Mouse (Mus musculus): ENCODE results near the gene Tlr12. TPM values are rescaled to one million over a fixed set of nuclear protein-coding genes. Genes with fewer than 3 reads are reported as not detected.
A peak's percentile ranks its signal among the peaks of the same experiment; 100 is the strongest.

Gene Tlr12
- polyA plus RNA-seq, 1 experiment: 4.9 TPM

GRCm38 (mm10) chr4:128637250-128637649 is 18.8 kb upstream of the Tlr12 start:
- TF ChIP-seq CTCF (IDR thresholded peaks at IDR 0.05; ENCODE audit: control insufficient read depth, insufficient read depth, low read length) (no peak), POLR2A (IDR thresholded peaks at IDR 0.05; ENCODE audit: borderline replicate concordance, control insufficient read depth, low read depth, low read length) (no peak)
- no peak overlapping the region for H3K27ac ChIP-seq (ENCODE audit: control insufficient read depth, insufficient read depth, low read depth, low read length, poor library complexity)
- H3K4me3 ChIP-seq (replicated peaks; ENCODE audit: control insufficient read depth, low read depth, low read length): no peak overlapping the region
- H3K4me1 ChIP-seq (ENCODE audit: control insufficient read depth, insufficient read depth, low read length): peaks cover 2% of the 10 kb centered on the region; the same call in 1 of the 2 replicates
- whole genome bisulfite sequencing: 3% methylated on average over 11 of the region's 11 CpGs

- H3K4me1 ChIP-seq (ENCODE audit: control insufficient read depth, insufficient read depth, low read length): peaks cover 2% of the 10 kb centered on the region; the same call in 1 of the 2 replicates
- no peak overlapping the region for H3K4me3 ChIP-seq (replicated peaks; ENCODE audit: control insufficient read depth, low read depth, low read length)
- 73% methylated on average over 10 of the region's 10 CpGs for WGBS
- H3K27ac ChIP-seq (ENCODE audit: control insufficient read depth, insufficient read depth, low read depth, low read length, poor library complexity): no peak overlapping the region
- TF ChIP-seq CTCF (IDR thresholded peaks at IDR 0.05; ENCODE audit: control insufficient read depth, insufficient read depth, low read length) (no peak), POLR2A (IDR thresholded peaks at IDR 0.05; ENCODE audit: borderline replicate concordance, control insufficient read depth, low read depth, low read length) (no peak)
These were observed 17.6 kb upstream of the Tlr12 start for GRCm38 (mm10) chr4:128635894-128636585.

GRCm38 (mm10) chr4:128635451-128635850 is 17.0 kb upstream of the Tlr12 start:
- TF ChIP-seq POLR2A (IDR thresholded peaks at IDR 0.05; ENCODE audit: borderline replicate concordance, control insufficient read depth, low read depth, low read length): no peak
- no peak for TF ChIP-seq CTCF (IDR thresholded peaks at IDR 0.05; ENCODE audit: control insufficient read depth, insufficient read depth, low read length)
- Histone ChIP-seq H3K4me1 (ENCODE audit: control insufficient read depth, insufficient read depth, low read length) (peaks cover 2% of the 10 kb centered on the region; the same call in 1 of the 2 replicates), H3K4me3 (replicated peaks; ENCODE audit: control insufficient read depth, low read depth, low read length) (no peak overlapping the region), H3K27ac (ENCODE audit: control insufficient read depth, insufficient read depth, low read depth, low read length, poor library complexity) (no peak overlapping the region)
- 45% methylated on average over 7 of the region's 7 CpGs for WGBS

- WGBS: 66% methylated on average over 8 of the region's 8 CpGs
- TF ChIP-seq CTCF (IDR thresholded peaks at IDR 0.05; ENCODE audit: control insufficient read depth, insufficient read depth, low read length) (no peak), POLR2A (IDR thresholded peaks at IDR 0.05; ENCODE audit: borderline replicate concordance, control insufficient read depth, low read depth, low read length) (no peak)
- Histone ChIP-seq H3K27ac (ENCODE audit: control insufficient read depth, insufficient read depth, low read depth, low read length, poor library complexity) (no peak overlapping the region), H3K4me3 (replicated peaks; ENCODE audit: control insufficient read depth, low read depth, low read length) (no peak overlapping the region), H3K4me1 (ENCODE audit: control insufficient read depth, insufficient read depth, low read length) (peaks cover 2% of the 10 kb centered on the region; the same call in 1 of the 2 replicates)
These were observed 2.7 kb upstream of the Tlr12 start for GRCm38 (mm10) chr4:128621109-128621508.

GRCm38 (mm10) chr4:128620572-128620971 is 2.2 kb upstream of the Tlr12 start:
- Histone ChIP-seq H3K4me3 (replicated peaks; ENCODE audit: control insufficient read depth, low read depth, low read length) (no peak overlapping the region), H3K27ac (ENCODE audit: control insufficient read depth, insufficient read depth, low read depth, low read length, poor library complexity) (no peak overlapping the region), H3K4me1 (ENCODE audit: control insufficient read depth, insufficient read depth, low read length) (peaks cover 2% of the 10 kb centered on the region; the same call in 1 of the 2 replicates)
- TF ChIP-seq POLR2A (IDR thresholded peaks at IDR 0.05; ENCODE audit: borderline replicate concordance, control insufficient read depth, low read depth, low read length) (no peak), CTCF (IDR thresholded peaks at IDR 0.05; ENCODE audit: control insufficient read depth, insufficient read depth, low read length) (no peak)
- WGBS: 81% methylated on average over 6 of the region's 6 CpGs

GRCm38 (mm10) chr4:128618963-128619362 is 544 bp upstream of the Tlr12 start:
- peak overlapping the region; percentile 49 for H3K27ac ChIP-seq (ENCODE audit: control insufficient read depth, insufficient read depth, low read depth, low read length, poor library complexity)
- TF ChIP-seq POLR2A (IDR thresholded peaks at IDR 0.05; ENCODE audit: borderline replicate concordance, control insufficient read depth, low read depth, low read length) (no peak), CTCF (IDR thresholded peaks at IDR 0.05; ENCODE audit: control insufficient read depth, insufficient read depth, low read length) (no peak)
- no peak overlapping the region for H3K4me3 ChIP-seq (replicated peaks; ENCODE audit: control insufficient read depth, low read depth, low read length)
- peaks cover 2% of the 10 kb centered on the region; the same call in 1 of the 2 replicates for H3K4me1 ChIP-seq (ENCODE audit: control insufficient read depth, insufficient read depth, low read length)
- WGBS: 6% methylated on average over 2 of the region's 2 CpGs

- Histone ChIP-seq H3K4me3 (replicated peaks; ENCODE audit: control insufficient read depth, low read depth, low read length) (peak overlapping the region; percentile 16), H3K27ac (ENCODE audit: control insufficient read depth, insufficient read depth, low read depth, low read length, poor library complexity) (no peak overlapping the region), H3K4me1 (ENCODE audit: control insufficient read depth, insufficient read depth, low read length) (peaks cover 2% of the 10 kb centered on the region; the same call in 1 of the 2 replicates)
- 6% methylated on average over 17 of the region's 17 CpGs for whole genome bisulfite sequencing
- no peak for TF ChIP-seq POLR2A (IDR thresholded peaks at IDR 0.05; ENCODE audit: borderline replicate concordance, control insufficient read depth, low read depth, low read length)
These were observed 877 bp downstream of the Tlr12 start for GRCm38 (mm10) chr4:128617363-128618120.

GRCm38 (mm10) chr4:128615761-128616160 is 2.7 kb downstream of the Tlr12 start:
- Histone ChIP-seq H3K4me3 (replicated peaks; ENCODE audit: control insufficient read depth, low read depth, low read length) (peak overlapping the region; percentile 5), H3K4me1 (ENCODE audit: control insufficient read depth, insufficient read depth, low read length) (peaks cover 2% of the 10 kb centered on the region; the same call in 1 of the 2 replicates), H3K27ac (ENCODE audit: control insufficient read depth, insufficient read depth, low read depth, low read length, poor library complexity) (no peak overlapping the region; the same call in 1 of the 2 replicates)
- TF ChIP-seq POLR2A (IDR thresholded peaks at IDR 0.05; ENCODE audit: borderline replicate concordance, control insufficient read depth, low read depth, low read length): no peak
- TF ChIP-seq CTCF (IDR thresholded peaks at IDR 0.05; ENCODE audit: control insufficient read depth, insufficient read depth, low read length): no peak
- 24% methylated on average over 14 of the region's 14 CpGs for WGBS
